Mouse (Mus musculus): ENCODE results near the gene Sft2d2.

The Sft2d2 gene

DNA sequence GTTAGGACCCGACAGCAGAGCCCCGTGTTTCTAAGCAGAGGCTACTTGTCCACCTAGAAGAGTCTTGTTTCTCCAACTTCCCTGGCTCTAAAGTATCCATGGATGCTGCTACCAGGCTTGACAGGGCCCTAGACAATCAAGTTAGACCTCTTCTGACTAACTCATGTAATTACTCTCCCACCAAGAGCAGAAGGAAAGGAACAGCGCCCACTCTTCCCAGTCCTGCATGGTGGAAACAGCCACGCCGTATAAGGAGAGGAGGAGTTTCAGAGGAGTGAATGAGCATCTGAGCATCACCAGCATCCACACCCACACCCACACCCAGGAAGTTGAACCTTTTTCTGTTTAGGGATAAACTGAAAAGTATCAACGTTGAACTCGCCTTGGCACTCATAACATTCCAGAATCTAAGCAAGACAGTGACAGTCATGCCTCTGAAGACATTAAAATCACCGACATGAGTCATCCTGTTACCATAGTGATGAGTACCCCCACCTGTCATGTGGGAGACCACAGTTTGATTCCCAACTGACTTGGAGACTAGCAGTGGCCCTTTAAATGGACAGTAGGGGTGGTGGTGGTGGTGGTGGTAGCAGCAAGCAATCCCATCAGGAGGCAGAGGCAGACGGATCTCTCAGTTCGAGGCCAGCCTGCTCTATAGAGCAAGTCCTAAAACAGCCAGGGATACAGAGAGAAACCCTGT, 3.5 kb downstream of the Sft2d2 start:
- no peak for DNase-seq (ENCODE audit: low spot score)

DNA sequence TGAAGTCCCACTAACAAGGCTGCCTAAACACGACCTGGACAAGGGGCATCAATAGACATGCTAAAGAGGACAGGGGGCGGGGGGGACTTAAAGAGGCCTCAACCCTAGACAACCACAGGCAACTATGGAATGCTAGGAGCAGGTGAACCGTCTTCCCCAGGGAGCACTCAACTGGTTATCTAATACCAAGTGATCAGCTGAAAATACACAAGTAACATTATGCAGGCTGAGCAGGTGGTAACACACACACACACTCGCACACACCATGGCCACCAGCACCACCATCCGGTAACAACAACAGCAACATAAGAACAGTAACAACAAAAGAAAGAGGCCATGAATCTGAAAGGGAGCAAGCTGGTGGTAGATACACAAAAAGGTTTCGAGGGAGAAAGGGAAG, 4.2 kb downstream of the Sft2d2 start:
- DNase-seq (ENCODE audit: low spot score): no peak

DNA sequence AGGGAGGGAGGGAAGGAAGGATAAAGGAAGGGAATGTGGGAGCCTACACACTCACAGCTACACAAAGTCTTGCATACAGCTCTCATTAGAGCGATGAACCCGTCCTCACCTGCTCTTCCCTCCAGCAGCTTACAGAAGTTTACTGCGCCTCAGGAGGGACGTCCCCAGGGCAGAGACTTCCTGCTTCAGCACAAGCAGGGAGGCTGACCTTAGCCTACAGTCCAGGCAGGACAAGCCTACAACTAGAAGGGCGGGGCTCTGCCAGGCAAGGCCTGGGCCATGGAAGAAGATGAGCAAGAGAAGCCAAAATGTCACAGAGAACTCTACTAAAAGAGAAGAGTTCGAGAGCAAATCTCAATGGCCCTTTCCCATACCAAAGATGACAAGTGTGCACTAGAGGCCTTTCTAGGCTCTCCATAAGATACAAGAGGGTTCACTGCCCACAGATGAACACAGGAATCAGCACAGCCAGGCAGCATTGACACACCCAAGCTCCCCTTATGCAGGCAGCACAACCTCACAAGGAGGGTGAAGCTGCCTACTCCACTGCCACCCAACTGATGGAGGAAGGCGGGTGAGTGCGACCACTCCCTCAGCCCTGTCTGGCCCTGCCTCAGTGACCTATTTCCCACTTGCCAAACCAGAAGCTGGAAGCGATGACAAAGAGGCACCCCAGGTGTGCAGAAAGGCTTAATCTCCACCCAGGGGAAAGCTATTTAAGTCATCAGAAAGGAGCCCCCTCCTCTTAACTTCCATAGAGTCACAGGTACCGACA, 5.2 kb downstream of the Sft2d2 start:
- no peak for DNase-seq (ENCODE audit: low spot score)

GRCm38 (mm10) chr1:165187357-165187756, 6.9 kb downstream of the Sft2d2 start:
- DNase-seq (ENCODE audit: low spot score): no peak

GRCm38 (mm10) chr1:165186491-165186890, 7.7 kb downstream of the Sft2d2 start:
- no peak for DNase-seq (ENCODE audit: low spot score)

DNA sequence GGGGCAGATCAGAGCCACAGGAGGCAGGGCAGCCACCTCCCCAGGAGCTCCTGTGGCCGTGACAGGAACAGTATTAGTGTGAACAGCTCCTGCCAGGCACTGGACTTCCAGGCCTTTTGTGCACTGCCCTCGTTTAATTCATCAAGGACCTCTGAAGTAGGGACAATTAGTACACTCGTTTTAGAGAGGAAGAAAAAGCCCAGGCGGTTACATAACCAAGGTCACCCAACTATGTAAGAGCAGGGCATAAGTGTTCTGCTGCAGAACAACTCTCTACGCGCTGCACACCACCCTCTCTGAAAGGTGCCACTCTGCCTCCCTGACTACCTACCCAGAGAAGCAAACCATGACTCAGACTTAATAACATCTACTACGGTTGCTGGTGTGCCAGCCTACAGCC, 9.1 kb downstream of the Sft2d2 start:
- DNase-seq (ENCODE audit: low spot score): peak; percentile 89

DNA sequence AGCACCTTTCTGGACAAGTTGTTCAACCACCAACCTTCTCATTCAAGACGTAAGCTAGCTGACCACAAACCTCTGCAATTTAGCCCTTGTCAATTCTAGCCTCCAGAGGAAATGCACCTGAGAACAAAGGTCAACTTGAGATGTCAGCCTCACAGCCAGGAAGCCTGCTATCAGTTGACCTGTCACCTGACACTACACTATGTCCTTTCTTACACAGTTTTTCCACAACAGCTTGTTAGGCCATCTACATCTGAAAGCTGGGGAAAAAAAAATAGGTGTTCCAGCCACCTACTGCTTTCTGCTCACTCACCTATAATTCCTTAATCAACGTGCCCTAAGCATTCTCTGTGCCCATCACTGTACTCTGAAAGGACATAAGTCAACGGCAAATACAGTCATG, 10.1 kb downstream of the Sft2d2 start:
- DNase-seq (ENCODE audit: low spot score): no peak

GRCm38 (mm10) chr1:165183400-165183799, 10.8 kb downstream of the Sft2d2 start:
- DNase-seq (ENCODE audit: low spot score): peak; percentile 79

GRCm38 (mm10) chr1:165179321-165179720, 14.9 kb downstream of the Sft2d2 start:
- DNase-seq (ENCODE audit: low spot score): no peak

DNA sequence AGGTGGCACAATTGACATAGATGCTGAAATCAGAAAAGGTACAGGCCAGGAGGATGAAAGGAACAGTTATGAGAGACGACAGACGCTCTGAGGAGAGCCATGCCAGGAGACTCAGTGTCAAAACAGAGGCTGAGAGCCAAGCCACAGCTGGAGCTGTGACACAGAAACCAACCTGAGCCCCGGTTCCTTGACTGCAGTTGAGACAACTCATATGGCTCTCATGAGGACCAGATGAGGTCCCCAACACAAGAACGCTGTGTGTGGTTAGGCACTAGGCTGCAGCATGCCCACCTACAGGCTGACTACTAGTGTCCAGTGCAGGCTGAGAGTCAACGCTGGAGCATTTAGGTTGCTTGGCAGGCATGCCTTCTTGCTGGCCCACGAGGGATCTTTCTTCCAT, 16.2 kb downstream of the Sft2d2 start:
- DNase-seq (ENCODE audit: low spot score): no peak

DNA sequence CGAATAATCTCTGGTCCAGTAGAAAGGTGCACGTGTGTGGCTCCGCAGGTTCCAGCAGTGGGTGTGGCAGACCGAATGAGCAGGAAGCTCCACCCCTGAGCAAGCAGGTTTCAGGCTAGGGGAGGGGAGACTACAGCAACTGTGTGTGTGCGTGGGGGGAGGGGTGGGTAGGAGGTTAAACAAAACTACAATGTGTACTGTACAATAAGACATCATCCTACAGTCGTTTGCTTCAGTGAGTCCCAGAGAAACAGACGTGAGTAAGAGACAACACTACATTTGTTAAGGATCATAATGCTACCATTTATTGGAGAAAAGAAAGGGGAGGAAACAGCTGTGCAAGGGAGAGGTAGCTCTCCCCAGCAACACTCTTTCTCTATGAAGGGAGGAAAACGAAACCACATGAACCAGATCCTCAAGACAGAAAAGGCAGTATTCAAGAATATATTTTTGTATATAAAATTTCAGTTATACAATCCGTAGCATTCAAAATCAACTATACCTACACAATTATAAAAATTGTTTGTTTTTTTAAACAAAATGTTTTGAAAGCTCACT, 20.1 kb downstream of the Sft2d2 start:
- no peak for DNase-seq (ENCODE audit: low spot score)

DNA sequence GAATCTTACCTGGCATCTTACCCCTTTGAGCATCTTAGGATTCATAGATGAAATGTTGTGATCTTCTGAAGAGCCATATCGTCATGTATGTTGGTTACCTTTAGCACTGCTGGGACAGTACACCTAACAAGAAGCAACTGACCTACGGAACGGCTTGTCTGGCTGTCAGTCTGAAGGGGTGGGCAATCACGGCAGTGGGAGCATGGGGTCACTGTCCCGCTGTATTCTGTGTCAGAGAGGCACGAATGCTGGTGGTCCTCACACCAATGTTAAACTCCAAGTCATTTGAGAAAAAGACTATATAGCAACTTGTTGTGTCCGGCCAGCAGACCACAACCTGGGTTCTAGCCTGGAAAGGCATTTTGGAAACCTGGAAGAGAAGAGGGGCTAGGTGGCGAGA, 23.0 kb downstream of the Sft2d2 start:
- no peak for DNase-seq (ENCODE audit: low spot score)

DNA sequence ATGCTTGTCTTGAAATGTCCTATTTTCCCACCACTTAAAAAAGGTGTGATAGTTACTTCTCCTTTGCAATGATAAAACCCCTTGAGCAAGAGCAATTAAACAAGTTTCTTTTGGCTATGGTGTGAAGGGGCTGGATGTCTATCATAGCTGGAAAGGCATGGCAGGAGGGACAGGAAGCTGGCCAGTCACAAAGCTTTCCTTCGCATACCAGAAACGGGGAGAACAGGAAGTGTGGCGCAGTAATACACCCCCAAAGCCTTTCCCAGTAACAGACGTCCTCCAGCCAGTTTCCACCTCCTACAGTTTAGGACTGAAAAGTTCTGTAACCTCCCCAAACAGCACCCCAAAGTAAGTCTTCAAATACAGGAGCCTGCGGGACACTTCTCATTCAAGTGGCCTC, 24.1 kb downstream of the Sft2d2 start:
- no peak for DNase-seq (ENCODE audit: low spot score)

DNA sequence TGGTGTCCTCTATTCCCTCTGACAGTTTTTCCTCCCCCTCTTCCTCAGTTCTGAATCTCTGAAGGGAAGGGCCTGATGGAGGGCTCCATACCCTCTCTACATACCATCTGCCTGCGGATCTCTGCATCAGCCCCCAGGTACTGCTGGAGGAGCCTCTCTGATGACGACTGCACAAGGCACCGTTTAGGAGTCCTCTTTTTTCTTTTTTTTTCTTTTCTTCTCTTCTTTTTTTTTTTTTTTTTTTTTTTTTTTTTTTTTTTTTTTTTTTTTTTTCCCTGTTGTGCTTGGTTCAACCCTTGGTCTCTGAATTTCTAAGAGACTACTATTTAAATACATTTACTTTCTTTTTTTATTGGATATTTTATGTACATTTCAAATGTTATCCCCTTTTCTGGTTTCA, 24.8 kb downstream of the Sft2d2 start:
- DNase-seq (ENCODE audit: low spot score): no peak

- DNase-seq (ENCODE audit: low spot score): no peak
These were observed 29.3 kb downstream of the Sft2d2 start for GRCm38 (mm10) chr1:165164920-165165319.

DNA sequence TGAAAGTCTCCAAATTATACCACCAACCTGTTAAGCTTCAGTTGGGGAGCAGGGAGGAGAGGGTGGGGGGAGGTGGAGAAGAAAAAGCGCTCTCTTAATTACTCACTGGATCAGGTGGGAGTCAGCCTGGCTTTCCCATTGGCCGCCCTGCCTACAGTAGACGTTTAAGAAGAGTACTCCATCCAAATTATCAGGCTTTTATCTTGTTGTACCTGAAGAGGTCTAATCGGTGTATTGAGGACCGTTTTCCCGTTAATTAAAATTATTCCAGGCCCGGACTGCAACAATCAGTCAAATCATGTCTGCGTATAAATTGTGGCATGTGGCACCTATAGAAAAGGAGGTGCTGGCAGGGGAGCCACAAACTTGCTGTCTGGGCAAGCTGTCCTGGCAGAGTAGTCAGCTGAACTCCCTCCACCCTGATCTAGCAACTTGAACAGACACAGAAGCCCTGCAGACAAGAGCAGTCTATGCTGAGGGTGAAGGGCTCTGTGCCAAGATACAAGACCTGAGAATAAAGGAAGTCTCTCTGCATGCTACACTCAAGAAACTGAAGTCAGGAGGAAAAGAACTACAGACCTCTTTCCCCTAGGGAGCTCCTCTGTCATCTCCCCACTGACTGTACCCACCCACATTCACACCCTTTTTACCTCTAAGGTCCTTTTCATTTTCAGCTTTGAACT, 33.4 kb downstream of the Sft2d2 start, which contains the start of gene Tbx19:
TSS of gene Tbx19 (minus strand) at position 51 of the 683 bp plus-strand sequence.
- no peak for DNase-seq (ENCODE audit: low spot score)

GRCm38 (mm10) chr1:165158841-165159240, 35.4 kb downstream of the Sft2d2 start:
- DNase-seq (ENCODE audit: low spot score): no peak

- DNase-seq (ENCODE audit: low spot score): no peak
These were observed 40.1 kb downstream of the Sft2d2 start for GRCm38 (mm10) chr1:165154162-165154561.

GRCm38 (mm10) chr1:165151216-165151615, 43.0 kb downstream of the Sft2d2 start:
- no peak for DNase-seq (ENCODE audit: low spot score)

DNA sequence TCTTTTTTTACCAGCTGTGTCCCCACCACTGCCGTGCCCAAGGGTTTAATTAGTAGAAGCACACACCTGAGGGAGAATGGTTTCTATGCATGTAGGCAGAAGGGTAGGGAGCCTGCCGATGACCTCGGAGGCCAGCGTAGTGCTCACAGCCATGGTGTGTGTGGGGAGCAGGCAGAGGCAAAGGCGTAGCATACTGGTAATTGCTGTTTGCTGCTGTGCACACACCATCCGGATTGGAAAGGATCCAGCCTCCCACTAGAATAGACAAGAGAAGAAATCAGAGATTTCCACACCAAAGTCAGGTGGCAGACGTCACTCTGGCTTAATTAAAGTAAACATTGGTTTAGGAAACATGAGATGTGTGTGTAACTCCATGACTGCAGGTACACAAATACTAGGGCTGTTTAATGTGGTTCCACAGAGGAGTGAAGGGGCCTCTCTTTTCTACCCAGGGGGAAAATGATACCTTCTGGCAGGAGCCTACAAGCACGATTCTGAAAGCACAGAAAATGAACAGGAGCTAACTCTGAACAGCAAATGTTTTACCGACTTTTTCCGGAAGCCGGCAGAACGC, 51.8 kb downstream of the Sft2d2 start:
- DNase-seq (ENCODE audit: low spot score): no peak

DNA sequence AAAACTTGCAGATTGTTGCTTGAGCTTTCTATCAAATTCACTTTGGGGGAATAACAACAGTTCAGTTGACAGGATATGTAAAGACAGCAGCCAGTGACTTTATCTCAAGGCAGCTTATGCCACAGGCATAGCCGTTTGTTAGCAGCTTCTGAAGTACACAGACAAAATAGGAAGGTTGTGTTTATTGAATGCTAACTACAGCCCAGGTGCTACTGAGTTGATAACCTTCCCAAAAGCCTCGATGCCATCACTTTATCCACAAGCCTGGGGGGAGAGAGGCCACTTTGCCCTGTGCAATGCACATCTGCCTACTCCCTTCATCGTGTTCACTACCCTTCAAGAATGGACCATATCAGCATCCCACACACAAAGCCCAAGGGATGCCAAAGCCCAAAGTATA, 54.0 kb downstream of the Sft2d2 start:
- no peak for DNase-seq (ENCODE audit: low spot score)

- DNase-seq (ENCODE audit: low spot score): no peak
These were observed 60.4 kb downstream of the Sft2d2 start for GRCm38 (mm10) chr1:165133858-165134257.
